Mouse (Mus musculus): Measurements from ENCODE around the gene Slc16a9. TPM values are rescaled to one million over a fixed set of nuclear protein-coding genes. Genes with fewer than 3 reads are reported as not detected.

Slc16a9 gene
- total RNA-seq, 2 experiments from 2014 or later, result 4.4 to 5.0 TPM

Other genes with a start within 250 kb of the Slc16a9 start
- 10 to 100 TPM; 56.2 to 62.9 TPM for gene Ccdc6, start 148.0 kb upstream of the Slc16a9 start, total RNA-seq (2021)
- gene Mrln, start 40.4 kb upstream of the Slc16a9 start, total RNA-seq (2021), result not detected
- 10 to 100 TPM; 39.1 to 39.9 TPM for gene Fam13c, start 195.4 kb downstream of the Slc16a9 start, total RNA-seq (2021)

Data from left cerebral cortex, postnatal 10 days (tissue).